Mouse (Mus musculus) liver, embryonic 18 days (tissue): Measurements from ENCODE around the gene Fastkd1. TPM values are rescaled to one million over a fixed set of nuclear protein-coding genes. Genes with fewer than 3 reads are reported as not detected.

Source experiments
- polyA plus RNA-seq: library from polyadenylated mRNA; depleted of rRNA; stranded (reverse); fragments of >200 nt; gene quantifications from 2 replicates; pipeline ENCODE4 v1.2.3, GENCODE M21; 2012; rRNA removed

Fastkd1 gene
- polyA plus RNA-seq, result 4.9 and 6.8 TPM in 2 replicates

DNA sequence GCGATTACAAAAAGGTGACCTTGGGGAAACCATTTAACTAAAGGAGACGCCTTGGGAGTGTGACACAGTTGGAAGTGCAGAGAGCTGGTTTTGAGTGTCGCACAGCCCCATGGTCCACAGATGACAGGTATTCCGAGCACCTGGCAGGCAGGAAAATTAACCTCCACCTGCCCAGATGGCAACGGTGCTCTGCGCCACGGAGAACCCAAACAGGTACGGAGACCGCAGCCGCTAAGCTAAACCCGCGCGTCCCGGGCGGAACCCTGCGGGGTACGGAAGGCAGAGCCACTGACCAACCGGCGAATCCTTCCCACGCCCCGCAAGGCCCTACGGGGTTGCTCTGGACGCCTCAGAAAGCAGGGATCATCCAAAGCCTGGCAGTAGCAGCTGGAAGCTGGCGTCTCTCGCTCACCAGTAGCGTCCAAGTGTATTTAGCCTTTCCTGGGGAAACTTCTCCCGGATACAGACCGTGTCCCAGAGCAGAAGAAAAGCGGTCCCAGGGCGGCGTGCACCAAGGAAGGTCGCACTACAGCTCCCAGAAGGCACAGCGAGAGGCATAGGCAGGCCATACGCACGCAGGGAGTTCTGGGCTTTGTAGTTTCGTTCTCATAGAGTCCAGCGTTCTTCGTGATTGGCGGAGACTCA, at the start of gene Fastkd1:
Gene Fastkd1 (minus strand): TSS at position 536 of the 645 bp plus-strand sequence.

DNA sequence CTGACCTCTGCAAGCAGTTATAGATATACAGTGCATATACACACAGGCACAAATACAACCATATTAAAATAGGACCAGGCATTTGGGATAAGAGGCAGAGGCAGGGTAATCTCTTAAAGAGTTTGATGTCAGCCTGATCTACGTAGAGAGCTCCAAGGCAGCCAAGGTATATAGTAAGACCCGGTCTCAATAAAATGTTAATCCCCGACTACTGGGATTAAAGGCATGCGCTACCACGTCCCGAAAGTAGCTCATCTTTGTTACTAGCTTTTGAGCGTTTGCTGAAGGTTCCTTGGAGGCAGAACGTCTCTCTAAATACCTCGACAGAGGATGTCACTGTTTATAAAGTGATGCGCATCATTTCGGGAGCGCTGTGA, 8.9 kb upstream of the Fastkd1 start, which contains the start of gene Ppig:
Gene Ppig (plus strand): TSS at position 273 of the 377 bp plus-strand sequence.

DNA sequence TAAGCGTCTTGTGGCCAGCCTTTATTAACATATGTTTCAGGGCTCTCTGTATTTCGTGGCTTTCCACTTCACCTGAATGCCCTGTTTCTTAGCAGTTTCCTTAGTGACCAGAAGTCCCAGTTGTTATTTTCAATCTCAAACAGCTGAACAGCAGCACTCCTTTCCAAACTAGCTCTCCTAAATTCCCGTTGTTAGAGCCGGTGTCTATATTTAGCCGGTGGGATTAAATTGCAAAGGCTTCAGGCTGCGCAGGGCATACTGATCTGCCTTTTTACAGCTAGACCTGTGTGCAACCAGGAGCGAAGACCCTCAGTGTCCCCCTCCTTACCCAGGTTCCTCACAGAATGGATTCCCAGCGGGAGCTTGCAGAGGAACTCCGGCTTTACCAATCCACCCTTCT, 43.5 kb downstream of the Fastkd1 start, which contains the start of gene Klhl41:
Gene Klhl41 (plus strand): TSS at position 268 of the 400 bp plus-strand sequence.

DNA sequence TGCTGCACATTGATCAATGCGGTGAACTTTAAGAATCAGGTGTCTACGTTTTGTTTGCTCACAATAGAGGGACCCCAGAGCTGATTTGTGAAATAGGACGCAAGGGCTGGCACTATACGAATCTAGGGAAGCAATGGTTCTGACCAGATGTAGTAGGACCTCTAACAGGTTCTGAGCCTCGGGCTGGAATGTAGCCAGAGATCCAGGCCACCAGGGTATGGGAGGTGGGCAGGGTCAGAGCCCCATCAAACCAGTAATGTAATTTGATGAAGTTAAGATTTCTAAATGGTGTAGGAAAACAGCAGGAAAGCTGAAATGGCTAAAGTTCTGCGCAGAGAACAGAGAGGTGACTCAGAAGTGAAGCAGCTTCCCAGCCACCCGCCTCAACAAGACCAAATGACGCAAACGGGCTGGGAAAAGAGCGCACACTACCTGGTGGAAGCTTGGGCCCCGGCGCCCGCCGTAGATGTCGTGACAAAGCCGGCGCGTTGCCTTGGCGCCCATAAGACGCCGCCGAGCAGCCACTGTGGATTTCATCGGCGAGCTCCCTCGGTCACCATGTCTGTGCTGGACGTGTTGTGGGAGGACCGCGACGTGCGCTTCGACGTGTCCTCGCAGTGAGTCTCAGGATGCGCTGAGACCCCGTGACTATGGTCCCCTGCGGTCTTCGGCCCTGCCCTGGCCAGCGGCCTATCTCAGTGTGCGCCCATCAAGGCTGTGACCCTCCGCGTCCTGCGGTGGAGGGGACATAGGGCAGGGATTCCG, 66.4 kb downstream of the Fastkd1 start, which contains the start of gene Bbs5:
Gene Bbs5 (plus strand): TSS at position 446 of the 765 bp plus-strand sequence.

Other genes with a start within 250 kb of the Fastkd1 start
- 0.09 and 0.12 TPM in 2 replicates for gene Lrp2, start 127.5 kb downstream of the Fastkd1 start, polyA plus RNA-seq
- 2.4 and 2.9 TPM in 2 replicates for gene Bbs5, start 66.3 kb downstream of the Fastkd1 start, polyA plus RNA-seq
- 0.02 and 0.04 TPM in 2 replicates for gene Klhl41, start 43.4 kb downstream of the Fastkd1 start, polyA plus RNA-seq
- 7.7 and 8.0 TPM in 2 replicates for gene Ppig, start 9.0 kb upstream of the Fastkd1 start, polyA plus RNA-seq
- gene Ccdc173, start 76.1 kb upstream of the Fastkd1 start, polyA plus RNA-seq, result 0.29 and 0.39 TPM in 2 replicates
- 8.4 and 13.4 TPM in 2 replicates for gene Phospho2, start 76.1 kb upstream of the Fastkd1 start, polyA plus RNA-seq
- 8.1 and 10.1 TPM in 2 replicates for gene Klhl23, start 108.4 kb upstream of the Fastkd1 start, polyA plus RNA-seq
- gene Ssb, start 148.0 kb upstream of the Fastkd1 start, polyA plus RNA-seq, result 50.9 and 51.9 TPM in 2 replicates
- 8.4 and 8.5 TPM in 2 replicates for gene Mettl5, start 172.1 kb upstream of the Fastkd1 start, polyA plus RNA-seq
- 8.9 and 9.6 TPM in 2 replicates for gene Ubr3, start 183.7 kb upstream of the Fastkd1 start, polyA plus RNA-seq